ENCODE assay signal across 13 mouse cellular contexts in genomic region chr10:109852392-109852791, GRCm38 (mm10).
DNase-seq lines count a peak whose midpoint lies in the region; ATAC-seq and TF ChIP-seq lines count a peak whose summit lies in the region.
"Had no signal": no experiment of that assay in that cellular context is flagged by ENCODE, and none has a peak within 500 bp of the region (broad histone marks: within the 10 kb centered on the region; RNA-seq: fewer than 3 reads in every experiment).

No protein-coding gene starts in this region.

- TF ChIP-seq POLR2A in myocyte (IDR thresholded peaks at IDR 0.05; ENCODE audit: insufficient read length, low read depth): no peak

- no peaks in the 10 kb centered on the region for H3K79me2 ChIP-seq in myocyte (ENCODE audit: control insufficient read depth, insufficient read depth)

- no peaks in the 10 kb centered on the region for H3K36me3 ChIP-seq in hindbrain, embryonic 16.5 days (ENCODE audit: control insufficient read depth, insufficient read depth, low read length)
- H3K36me3 ChIP-seq in hindbrain, embryonic 10.5 days: no peaks in the 10 kb centered on the region
- no peaks in the 10 kb centered on the region for H3K36me3 ChIP-seq in megakaryocyte, embryonic 14.5 days (replicated peaks; ENCODE audit: low read length)
- peaks cover 9% of the 10 kb centered on the region for H3K36me3 ChIP-seq in myocyte (ENCODE audit: control insufficient read depth, insufficient read depth)
- H3K36me3 ChIP-seq: forebrain, embryonic 10.5 days had no signal

- H3K4me3 ChIP-seq in hindbrain, embryonic 16.5 days (ENCODE audit: low read length): no peak overlapping the region
- no peak overlapping the region for H3K4me3 ChIP-seq in hindbrain, embryonic 10.5 days
- H3K4me3 ChIP-seq in megakaryocyte, embryonic 14.5 days (replicated peaks): peak overlapping the region; percentile 33
- no peak overlapping the region for H3K4me3 ChIP-seq in myocyte
- H3K4me3 ChIP-seq: forebrain, embryonic 10.5 days; gastrocnemius, adult 2 months had no signal

- 45% methylated on average over 7 of the region's 7 CpGs for WGBS in hindbrain, embryonic 16.5 days
- WGBS in hindbrain, embryonic 10.5 days: 47% methylated on average over 7 of the region's 7 CpGs

- H3K27me3 ChIP-seq in hindbrain, embryonic 16.5 days (replicated peaks; ENCODE audit: control insufficient read depth, insufficient read depth, low read length): no peaks in the 10 kb centered on the region
- H3K27me3 ChIP-seq in hindbrain, embryonic 10.5 days (ENCODE audit: insufficient read depth, poor library complexity, severe bottlenecking): no peaks in the 10 kb centered on the region
- no peaks in the 10 kb centered on the region for H3K27me3 ChIP-seq in megakaryocyte, embryonic 14.5 days (replicated peaks)
- no peaks in the 10 kb centered on the region for H3K27me3 ChIP-seq in myocyte (ENCODE audit: control insufficient read depth, insufficient read depth, insufficient read length)

- H3ac ChIP-seq in myocyte (ENCODE audit: control insufficient read depth, insufficient read length): no peak overlapping the region

- H3K27ac ChIP-seq in hindbrain, embryonic 16.5 days (ENCODE audit: low read depth, low read length): no peak overlapping the region
- H3K27ac ChIP-seq in hindbrain, embryonic 10.5 days: no peak overlapping the region
- H3K27ac ChIP-seq: forebrain, embryonic 10.5 days; gastrocnemius, adult 2 months had no signal

- no peak for DNase-seq in hindbrain, embryonic 10.5 days (ENCODE audit: low spot score)
- DNase-seq in embryo, embryonic 10.5 days (ENCODE audit: low spot score): peak; percentile 42
- DNase-seq: gastrocnemius, adult 2 months; heart, postnatal 36 days; liver, postnatal 0 days; thymus, postnatal 4 days had no signal

- no peaks in the 10 kb centered on the region for H3K4me1 ChIP-seq in hindbrain, embryonic 16.5 days (ENCODE audit: control insufficient read depth, insufficient read depth, low read depth, low read length)
- H3K4me1 ChIP-seq in hindbrain, embryonic 10.5 days (replicated peaks): no peaks in the 10 kb centered on the region
- H3K4me1 ChIP-seq in megakaryocyte, embryonic 14.5 days: peaks cover 3% of the 10 kb centered on the region; the same call in 1 of the 2 replicates
- H3K4me1 ChIP-seq: forebrain, embryonic 10.5 days had no signal

- H3K4me2 ChIP-seq in hindbrain, embryonic 16.5 days (ENCODE audit: low read length): no peak overlapping the region
- no peak overlapping the region for H3K4me2 ChIP-seq in myocyte (ENCODE audit: low read depth)

- 0 out of 2 replicates have a peak, but pooled peaks have one; percentile 37 for ATAC-seq in hindbrain, embryonic 16.5 days
- no peak for ATAC-seq in megakaryocyte, adult 5-6 weeks (ENCODE audit: poor library complexity, severe bottlenecking)
- no peak for ATAC-seq in granulocyte monocyte progenitor cell, adult 5-6 weeks (replicated peaks; ENCODE audit: poor library complexity, severe bottlenecking)
- no peak for ATAC-seq in CD4-positive, CD25-positive, alpha-beta regulatory T cell, adult 4 months
- ATAC-seq: liver, postnatal 0 days had no signal

- H3K9me3 ChIP-seq in hindbrain, embryonic 16.5 days (ENCODE audit: control insufficient read depth, low read length): no peaks in the 10 kb centered on the region
- H3K9me3 ChIP-seq in hindbrain, embryonic 10.5 days: no peaks in the 10 kb centered on the region
- H3K9me3 ChIP-seq in megakaryocyte, embryonic 14.5 days: 0 out of 2 replicates have a peak, but pooled peaks cover 3% of the 10 kb centered on the region
- H3K9me3 ChIP-seq: forebrain, embryonic 10.5 days had no signal

- no peak overlapping the region for H3K9ac ChIP-seq in hindbrain, embryonic 16.5 days (ENCODE audit: low read depth, low read length)
- H3K9ac ChIP-seq: liver, postnatal 0 days had no signal

TF ChIP-seq in myocyte, 11 proteins besides CTCF, POLR2A, EP300 and RAD21:
- TF ChIP-seq MAX (IDR thresholded peaks at IDR 0.05; ENCODE audit: low read depth): no peak
- TF ChIP-seq REST (IDR thresholded peaks at IDR 0.05; ENCODE audit: insufficient read depth, insufficient read length): peak; percentile 86
- TF ChIP-seq TCF3 (IDR thresholded peaks at IDR 0.05; ENCODE audit: insufficient read length, low read depth): no peak
- TF ChIP-seq USF1 (IDR thresholded peaks at IDR 0.05; ENCODE audit: low read depth): no peak
TF ChIP-seq in myocyte: peak in this region for 1.
